Mouse (Mus musculus): ENCODE measurements at regions not wholly inside any gene's neighbourhood (a gene's known extent, or its start where the extent isn't known, plus 50 kb on each side); places are given as distances from the start of the nearest gene placed in this dataset.

- H3K9me3 ChIP-seq (ENCODE audit: low read length), result no peaks in the 10 kb centered on the region
- H3K9ac ChIP-seq (replicated peaks; ENCODE audit: low read length), result no peak overlapping the region
- no peak overlapping the region for H3K27ac ChIP-seq
- TF ChIP-seq CTCF (IDR thresholded peaks at IDR 0.05; ENCODE audit: low read depth), result no peak
- no peak for DNase-seq (ENCODE audit: low spot score)
- H3K4me3 ChIP-seq (ENCODE audit: low read length), result no peak overlapping the region
- H3K36me3 ChIP-seq (ENCODE audit: insufficient read depth, low read length), result no peaks in the 10 kb centered on the region
- 86% methylated on average over 6 of the region's 6 CpGs for WGBS
- no peak overlapping the region for H3K4me2 ChIP-seq (ENCODE audit: low read depth, low read length)
- H3K4me1 ChIP-seq (ENCODE audit: insufficient read depth, low read length), result no peaks in the 10 kb centered on the region
- no peak for ATAC-seq
- no peaks in the 10 kb centered on the region for H3K27me3 ChIP-seq (ENCODE audit: insufficient read depth, low read length)
These were observed 50.7 kb upstream of the Hmga2 start for GRCm38 (mm10) chr10:120526991-120527390.

All from hindbrain, postnatal 0 days (tissue).